Mouse (Mus musculus) telencephalon, adult 2 months (tissue): ENCODE data around the gene Gm10668.
"Not testable (repeated sequence)": the region's sequence is repeated elsewhere in the genome, so short reads cannot be mapped to it uniquely, and the experiment has no call there.

Experiments
- DNase-seq: peaks from one replicate; pipeline ENCODE4 v3.0.0-alpha.2; 2011; ENCODE audit warnings: low read depth, low spot score

The Gm10668 gene

GRCm38 (mm10) chr7:20730524-20730923 lies at the start of gene Gm10668:
TSS of gene Gm10668 (minus strand) at chr7:20730624.
- not testable (repeated sequence) for DNase-seq

- not testable (repeated sequence) for DNase-seq
These were observed 40.5 kb upstream of the Gm10668 start, which contains the start of gene Vmn1r112 for GRCm38 (mm10) chr7:20770885-20771284. TSS of gene Vmn1r112 (plus strand) at chr7:20771185.

GRCm38 (mm10) chr7:20703116-20703515 lies 27.3 kb downstream of the Gm10668 start, which contains the start of gene Vmn1r111:
TSS of gene Vmn1r111 (minus strand) at chr7:20703216.
- not testable (repeated sequence) for DNase-seq
